In genomic region chr10:79613578-79614304, GRCm38 (mm10) we compare ENCODE assay signal across 9 mouse cellular contexts. TPM values are rescaled to one million over a fixed set of nuclear protein-coding genes. Genes with fewer than 3 reads are reported as not detected.
DNase-seq lines count a peak whose midpoint lies in the region; ATAC-seq and TF ChIP-seq lines count a peak whose summit lies in the region.
"Had no signal": no experiment of that assay in that cellular context is flagged by ENCODE, and none has a peak within 500 bp of the region (broad histone marks: within the 10 kb centered on the region; RNA-seq: fewer than 3 reads in every experiment).

Gene C2cd4c (minus strand): TSS chr10:79614025.

- WGBS in forebrain, embryonic 10.5 days, result under 1% methylated on average over 60 of the region's 60 CpGs
- under 1% methylated on average over 57 of the region's 60 CpGs for WGBS in neural tube, embryonic 14.5 days

- DNase-seq in MEL (ENCODE audit: low read depth, low spot score) (peak; percentile 61), MN1 (ENCODE audit: low spot score) (no peak)
- peak; percentile 74 for DNase-seq in forebrain, embryonic 10.5 days (ENCODE audit: extremely low spot score, low spot score)
- peak; percentile 54 for DNase-seq in heart, postnatal 4 days
- peak; percentile 70 to 78 for DNase-seq in layer of hippocampus, adult 2 months (ENCODE audit: low spot score in 2 of 2)
- peak; percentile 75 to 77 for DNase-seq in lung, adult 18-20 months

- TF ChIP-seq EP300 in MEL (IDR thresholded peaks at IDR 0.05; ENCODE audit: low read depth in 1 of 2, low read length in 2 of 2), result no peak

- no peaks in the 10 kb centered on the region for H3K79me2 ChIP-seq in MEL (ENCODE audit: control insufficient read depth, insufficient read depth, low read length, poor library complexity)

- H3K36me3 ChIP-seq in MEL (ENCODE audit: control insufficient read depth in 1 of 2, insufficient read depth in 2 of 2, low read length in 2 of 2), result no peaks in the 10 kb centered on the region
- H3K36me3 ChIP-seq in forebrain, embryonic 10.5 days (replicated peaks), result no peaks in the 10 kb centered on the region
- no peaks in the 10 kb centered on the region for H3K36me3 ChIP-seq in neural tube, embryonic 14.5 days (ENCODE audit: control insufficient read depth, insufficient read depth, low read length)

- H3K4me3 ChIP-seq in MEL (ENCODE audit: control insufficient read depth in 1 of 2, insufficient read depth in 1 of 2, low read depth in 2 of 2, low read length in 2 of 2), result no peak within 1 kb of the TSS
- H3K4me3 ChIP-seq in brown adipose tissue, adult 24 weeks (ENCODE audit: insufficient read depth, low read depth, low read length), result peak within 1 kb of the TSS; percentile 55
- H3K4me3 ChIP-seq in forebrain, embryonic 10.5 days, result peak within 1 kb of the TSS; percentile 62
- peak within 1 kb of the TSS; percentile 62 for H3K4me3 ChIP-seq in layer of hippocampus, adult 2 months
- H3K4me3 ChIP-seq in neural tube, embryonic 14.5 days (ENCODE audit: low read depth, low read length), result peak within 1 kb of the TSS; percentile 57

- H3K9me3 ChIP-seq in MEL (replicated peaks; ENCODE audit: insufficient read depth, low read length), result no peaks in the 10 kb centered on the region
- H3K9me3 ChIP-seq in forebrain, embryonic 10.5 days, result no peaks in the 10 kb centered on the region
- H3K9me3 ChIP-seq in neural tube, embryonic 14.5 days (ENCODE audit: control insufficient read depth, low read length), result no peaks in the 10 kb centered on the region

- no peak within 1 kb of the TSS for H3K27ac ChIP-seq in MEL (ENCODE audit: control insufficient read depth, low read depth, low read length)
- no peak within 1 kb of the TSS for H3K27ac ChIP-seq in brown adipose tissue, adult 24 weeks (replicated peaks; ENCODE audit: low read depth, low read length)
- H3K27ac ChIP-seq in forebrain, embryonic 10.5 days, result peak within 1 kb of the TSS; percentile 76
- H3K27ac ChIP-seq in layer of hippocampus, adult 2 months, result peak within 1 kb of the TSS; percentile 81
- no peak within 1 kb of the TSS for H3K27ac ChIP-seq in neural tube, embryonic 14.5 days (ENCODE audit: low read depth, low read length)
- H3K27ac ChIP-seq: macrophage had no signal

- no peak within 1 kb of the TSS for H3K9ac ChIP-seq in MEL (ENCODE audit: control insufficient read depth, low read depth, low read length, poor library complexity, severe bottlenecking)
- H3K9ac ChIP-seq in neural tube, embryonic 14.5 days (replicated peaks; ENCODE audit: low read depth, low read length), result peak within 1 kb of the TSS; percentile 65

- peak; percentile 89 for ATAC-seq in neural tube, embryonic 14.5 days (ENCODE audit: low read depth)

- no peak for TF ChIP-seq CTCF in MEL (IDR thresholded peaks at IDR 0.05 in 2 of 3, conservative IDR thresholded peaks at IDR 0.05 in 1 of 3; ENCODE audit: control insufficient read depth in 1 of 3, insufficient read depth in 1 of 3, low read depth in 2 of 3, low read length in 3 of 3, poor library complexity in 1 of 3, severe bottlenecking in 1 of 3)
- no peak for TF ChIP-seq CTCF in layer of hippocampus, adult 2 months (conservative IDR thresholded peaks at IDR 0.05)

- peak within 1 kb of the TSS; percentile 90 for H3K4me2 ChIP-seq in neural tube, embryonic 14.5 days (ENCODE audit: low read depth, low read length)

- peaks cover 0 to 1% of the 10 kb centered on the region in 2 experiments; a peak in 1 of 4 replicates for H3K27me3 ChIP-seq in MEL (ENCODE audit: control insufficient read depth in 1 of 2, insufficient read depth in 2 of 2, low read length in 2 of 2)
- peaks cover 58% of the 10 kb centered on the region for H3K27me3 ChIP-seq in forebrain, embryonic 10.5 days (ENCODE audit: poor library complexity, severe bottlenecking)
- H3K27me3 ChIP-seq in neural tube, embryonic 14.5 days (ENCODE audit: control insufficient read depth, insufficient read depth, low read length), result peaks cover 16% of the 10 kb centered on the region

- no peak for TF ChIP-seq POLR2A in MEL (IDR thresholded peaks at IDR 0.05; ENCODE audit: control insufficient read depth in 1 of 2, insufficient read depth in 1 of 2, low read depth in 1 of 2, low read length in 2 of 2, poor library complexity in 1 of 2)

- no peak for TF ChIP-seq RAD21 in MEL (IDR thresholded peaks at IDR 0.05; ENCODE audit: low read depth, low read length)

- no peaks in the 10 kb centered on the region for H3K4me1 ChIP-seq in MEL (ENCODE audit: control insufficient read depth in 1 of 2, insufficient read depth in 2 of 2, low read length in 2 of 2)
- no peaks in the 10 kb centered on the region for H3K4me1 ChIP-seq in brown adipose tissue, adult 24 weeks (ENCODE audit: control insufficient read depth, insufficient read depth, insufficient read length, low read length)
- H3K4me1 ChIP-seq in forebrain, embryonic 10.5 days, result peaks cover 40% of the 10 kb centered on the region
- peaks cover 19% of the 10 kb centered on the region; the same call in 1 of the 2 replicates for H3K4me1 ChIP-seq in neural tube, embryonic 14.5 days (ENCODE audit: control insufficient read depth, insufficient read depth, low read length)

TF ChIP-seq in MEL, 35 proteins besides CTCF, POLR2A, EP300 and RAD21:
- no peak for TF ChIP-seq JUND (IDR thresholded peaks at IDR 0.05; ENCODE audit: low read depth, low read length)
- TF ChIP-seq TBP (IDR thresholded peaks at IDR 0.05; ENCODE audit: low read depth, low read length), result no peak
- no peak for TF ChIP-seq POLR2AphosphoS2 (IDR thresholded peaks at IDR 0.05; ENCODE audit: low read length)
- TF ChIP-seq ZKSCAN1 (IDR thresholded peaks at IDR 0.05; ENCODE audit: low read depth, low read length), result no peak
- no peak for TF ChIP-seq MEF2A (IDR thresholded peaks at IDR 0.05; ENCODE audit: extremely low read depth, insufficient replicate concordance, low read depth, low read length, poor library complexity, severe bottlenecking)
- no peak for TF ChIP-seq MAX (IDR thresholded peaks at IDR 0.05; ENCODE audit: low read length)
- TF ChIP-seq MAZ (IDR thresholded peaks at IDR 0.05; ENCODE audit: low read depth, low read length), result no peak
- TF ChIP-seq ZC3H11A (IDR thresholded peaks at IDR 0.05; ENCODE audit: low read depth, low read length), result no peak
- TF ChIP-seq NELFE (IDR thresholded peaks at IDR 0.05; ENCODE audit: low read depth, low read length), result no peak
- TF ChIP-seq CHD2 (IDR thresholded peaks at IDR 0.05; ENCODE audit: low read length), result no peak
- no peak for TF ChIP-seq MYB (IDR thresholded peaks at IDR 0.05; ENCODE audit: low read depth, low read length)
- no peak for TF ChIP-seq UBTF (IDR thresholded peaks at IDR 0.05; ENCODE audit: borderline replicate concordance, insufficient read depth, low read depth, low read length)
- TF ChIP-seq HCFC1 (IDR thresholded peaks at IDR 0.05; ENCODE audit: low read depth, low read length), result no peak
- TF ChIP-seq GABPA (IDR thresholded peaks at IDR 0.05; ENCODE audit: low read depth, low read length), result no peak
- no peak for TF ChIP-seq ELF1 (IDR thresholded peaks at IDR 0.05; ENCODE audit: low read depth, low read length)
- no peak for TF ChIP-seq CHD1 (IDR thresholded peaks at IDR 0.05; ENCODE audit: low read depth, low read length)
TF ChIP-seq in MEL: peak in this region for 0.

RNA-seq across cellular contexts. Expression of gene C2cd4c, which starts in this region (rescaled TPM):
- total RNA-seq in MEL (2012; rRNA removed), result not detected in 2 replicates
- under 1 TPM in 1 of 2 experiments, not detected in 1; 0.01 TPM for polyA plus RNA-seq in MEL (2012; ENCODE audit: insufficient read depth in 1 of 2, insufficient read length in 2 of 2, low read depth in 1 of 2, low replicate concordance in 2 of 2, missing spikeins in 1 of 2)
- polyA plus RNA-seq in brown adipose tissue, adult 24 weeks (2012; ENCODE audit: insufficient read depth, insufficient read length, missing spikeins), result 0.48 TPM in 1 of 2 replicates, not detected in the other
- not detected in 2 replicates for polyA plus RNA-seq in forebrain, embryonic 10.5 days (2016; fragmentation: Nextera tagmentation; extraction: Ambion mirVana)
- total RNA-seq in heart, postnatal 4 days (2021), result under 1 TPM; 0.10 to 0.11 TPM
- 10 to 100 TPM; 15.5 to 16.6 TPM for total RNA-seq in layer of hippocampus, adult 2 months (2021)
- polyA plus RNA-seq in neural tube, embryonic 14.5 days (2014; fragmentation: Nextera tagmentation; extraction: Ambion mirVana), result 0.66 and 1.3 TPM in 2 replicates
- polyA plus RNA-seq: macrophage had no signal

Comparison
In these comparisons a context has a peak if more than half of its experiments do, and no peak if none do; other contexts are left out.
1. RNA of gene C2cd4c (total RNA-seq): 15.5 to 16.6 TPM in layer of hippocampus, adult 2 months; 0.10 to 0.11 TPM in heart, postnatal 4 days and not detected in MEL; every median in the first group is over 10 times any median in the second.
2. Peak in DNase-seq in MEL; RNA of the gene not detected or under 1 TPM.
3. Peak in DNase-seq, H3K4me3 ChIP-seq and H3K27ac ChIP-seq in forebrain, embryonic 10.5 days; RNA of the gene not detected or under 1 TPM.
4. Peak in DNase-seq in heart, postnatal 4 days; RNA of the gene not detected or under 1 TPM.
5. H3K4me3 ChIP-seq: peak in brown adipose tissue, adult 24 weeks (single experiment), layer of hippocampus, adult 2 months (single experiment) and neural tube, embryonic 14.5 days (single experiment); none in MEL (0 of 2).